Mouse (Mus musculus): ENCODE results near the gene Tm9sf4. TPM values are rescaled to one million over a fixed set of nuclear protein-coding genes. Genes with fewer than 3 reads are reported as not detected.
A peak's percentile ranks its signal among the peaks of the same experiment; 100 is the strongest.

The Tm9sf4 gene
- 10 to 100 TPM; 30.6 to 41.1 TPM for total RNA-seq (2021)
- long read RNA-seq, experiment 1, transcript Tm9sf4-201 (18 exons, 3,896 nt): major isoform, 42 of 55 reads
- long read RNA-seq, experiment 1, partial matches to known transcripts: 7 of 55 reads
- long read RNA-seq, experiment 1, other reads (novel, unspliced or antisense): 6 of 55 reads
- long read RNA-seq, experiment 2, transcript Tm9sf4-201 (18 exons, 3,896 nt): major isoform, 39 of 48 reads
- long read RNA-seq, experiment 2, partial matches to known transcripts: 4 of 48 reads
- long read RNA-seq, experiment 2, other reads (novel, unspliced or antisense): 5 of 48 reads

- Histone ChIP-seq H3K27ac (peak within 1 kb of the TSS; percentile 99), H3K4me3 (peak within 1 kb of the TSS; percentile 84)
- DNase-seq: peak; percentile 92
- intact Hi-C loops (cut with DNase I): loop anchor here (5.0 kb wide), 1 partner anchor 81 kb away; the partner anchor contains the start of genes Plagl2 and Pofut1
- no peak for TF ChIP-seq CTCF (IDR thresholded peaks at IDR 0.05)
These were observed at the start of gene Tm9sf4 for GRCm38 (mm10) chr2:153160844-153161683. TSS of gene Tm9sf4 (plus strand) at chr2:153161303.

GRCm38 (mm10) chr2:153115679-153116081 is 45.4 kb upstream of the Tm9sf4 start:
- DNase-seq: peak; percentile 9
- Histone ChIP-seq H3K27ac (no peak overlapping the region), H3K4me3 (no peak overlapping the region)
- no peak for TF ChIP-seq CTCF (IDR thresholded peaks at IDR 0.05)
- intact Hi-C loops (cut with DNase I): no loop called here

- no peak overlapping the region for H3K4me3 ChIP-seq
- H3K27ac ChIP-seq: no peak overlapping the region
- no peak for DNase-seq
- no peak for TF ChIP-seq CTCF (IDR thresholded peaks at IDR 0.05)
- intact Hi-C loops (cut with DNase I): no loop called here
These were observed 44.0 kb upstream of the Tm9sf4 start for GRCm38 (mm10) chr2:153117051-153117486.

GRCm38 (mm10) chr2:153119488-153119887 is 41.6 kb upstream of the Tm9sf4 start:
- DNase-seq: no peak
- Histone ChIP-seq H3K4me3 (no peak overlapping the region), H3K27ac (no peak overlapping the region)
- TF ChIP-seq CTCF (IDR thresholded peaks at IDR 0.05): no peak
- intact Hi-C loops (cut with DNase I): no loop called here

GRCm38 (mm10) chr2:153120126-153120525 is 41.0 kb upstream of the Tm9sf4 start:
- peak; percentile 10 for DNase-seq
- no peak overlapping the region for H3K4me3 ChIP-seq
- intact Hi-C loops (cut with DNase I): no loop called here
- no peak overlapping the region for H3K27ac ChIP-seq
- no peak for TF ChIP-seq CTCF (IDR thresholded peaks at IDR 0.05)

- intact Hi-C loops (cut with DNase I): no loop called here
- H3K27ac ChIP-seq: no peak overlapping the region
- no peak overlapping the region for H3K4me3 ChIP-seq
- DNase-seq: peak; percentile 5
- no peak for TF ChIP-seq CTCF (IDR thresholded peaks at IDR 0.05)
These were observed 39.1 kb upstream of the Tm9sf4 start for GRCm38 (mm10) chr2:153121821-153122615.

- intact Hi-C loops (cut with DNase I): no loop called here
- H3K27ac ChIP-seq: no peak overlapping the region
- no peak overlapping the region for H3K4me3 ChIP-seq
- no peak for DNase-seq
- TF ChIP-seq CTCF (IDR thresholded peaks at IDR 0.05): no peak
These were observed 38.4 kb upstream of the Tm9sf4 start for GRCm38 (mm10) chr2:153122701-153123100.

- no peak for DNase-seq
- H3K4me3 ChIP-seq: no peak overlapping the region
- H3K27ac ChIP-seq: no peak overlapping the region
- intact Hi-C loops (cut with DNase I): no loop called here
- no peak for TF ChIP-seq CTCF (IDR thresholded peaks at IDR 0.05)
These were observed 35.2 kb upstream of the Tm9sf4 start for GRCm38 (mm10) chr2:153125875-153126274.

GRCm38 (mm10) chr2:153131019-153131418 is 30.1 kb upstream of the Tm9sf4 start:
- DNase-seq: no peak
- H3K27ac ChIP-seq: no peak overlapping the region
- intact Hi-C loops (cut with DNase I): loop anchor here (5.0 kb wide), 1 partner anchor 49 kb away; no protein-coding TSS in a partner anchor
- TF ChIP-seq CTCF (IDR thresholded peaks at IDR 0.05): peak; percentile 41
- no peak overlapping the region for H3K4me3 ChIP-seq

- no peak overlapping the region for H3K4me3 ChIP-seq
- no peak for DNase-seq
- TF ChIP-seq CTCF (IDR thresholded peaks at IDR 0.05): no peak
- no peak overlapping the region for H3K27ac ChIP-seq
- intact Hi-C loops (cut with DNase I): loop anchor here (5.0 kb wide), 1 partner anchor 52 kb away; no protein-coding TSS in a partner anchor
These were observed 26.9 kb upstream of the Tm9sf4 start for GRCm38 (mm10) chr2:153134237-153134636.

GRCm38 (mm10) chr2:153136211-153136610 is 24.9 kb upstream of the Tm9sf4 start:
- Histone ChIP-seq H3K27ac (no peak overlapping the region), H3K4me3 (no peak overlapping the region)
- DNase-seq: no peak
- intact Hi-C loops (cut with DNase I): no loop called here
- TF ChIP-seq CTCF (IDR thresholded peaks at IDR 0.05): no peak

GRCm38 (mm10) chr2:153139158-153139557 is 21.9 kb upstream of the Tm9sf4 start:
- intact Hi-C loops (cut with DNase I): no loop called here
- TF ChIP-seq CTCF (IDR thresholded peaks at IDR 0.05): no peak
- Histone ChIP-seq H3K27ac (no peak overlapping the region), H3K4me3 (no peak overlapping the region)
- DNase-seq: no peak
